Mouse (Mus musculus) inflammation-experienced regulatory T-cells, adult 16 weeks (primary cell): Measurements from ENCODE around the gene Slc25a30. TPM values are rescaled to one million over a fixed set of nuclear protein-coding genes. Genes with fewer than 3 reads are reported as not detected.

Source experiments
- polyA plus RNA-seq: library from polyadenylated mRNA; unstranded; fragments of 100-300 nt; shearing (Covaris generic); gene quantifications from one replicate; pipeline ENCODE4 v1.2.1, GENCODE M21; 2017

Gene Slc25a30
- 14.0 TPM for polyA plus RNA-seq

GRCm38 (mm10) chr14:75786868-75787793 is at the start of gene Slc25a30:
Gene Slc25a30, minus strand, starts transcription at chr14:75787037.

GRCm38 (mm10) chr14:75753991-75754817 is 32.6 kb downstream of the Slc25a30 start, which contains the start of gene Cog3:
Gene Cog3, minus strand, starts transcription at chr14:75754517.

Other genes with a start within 250 kb of the Slc25a30 start
- gene Spert, start 193.9 kb downstream of the Slc25a30 start, polyA plus RNA-seq, result not detected
- not detected for gene Erich6b, start 144.8 kb downstream of the Slc25a30 start, polyA plus RNA-seq
- 20.6 TPM for gene Cog3, start 32.5 kb downstream of the Slc25a30 start, polyA plus RNA-seq
- 1,219 TPM for gene Tpt1, start 58.1 kb upstream of the Slc25a30 start, polyA plus RNA-seq
- gene Kctd4, start 168.0 kb upstream of the Slc25a30 start, polyA plus RNA-seq, result 0.68 TPM
- gene Gtf2f2, start 223.8 kb upstream of the Slc25a30 start, polyA plus RNA-seq, result 37.5 TPM